Mouse (Mus musculus): Measurements from ENCODE around the gene Ganab.

DNA sequence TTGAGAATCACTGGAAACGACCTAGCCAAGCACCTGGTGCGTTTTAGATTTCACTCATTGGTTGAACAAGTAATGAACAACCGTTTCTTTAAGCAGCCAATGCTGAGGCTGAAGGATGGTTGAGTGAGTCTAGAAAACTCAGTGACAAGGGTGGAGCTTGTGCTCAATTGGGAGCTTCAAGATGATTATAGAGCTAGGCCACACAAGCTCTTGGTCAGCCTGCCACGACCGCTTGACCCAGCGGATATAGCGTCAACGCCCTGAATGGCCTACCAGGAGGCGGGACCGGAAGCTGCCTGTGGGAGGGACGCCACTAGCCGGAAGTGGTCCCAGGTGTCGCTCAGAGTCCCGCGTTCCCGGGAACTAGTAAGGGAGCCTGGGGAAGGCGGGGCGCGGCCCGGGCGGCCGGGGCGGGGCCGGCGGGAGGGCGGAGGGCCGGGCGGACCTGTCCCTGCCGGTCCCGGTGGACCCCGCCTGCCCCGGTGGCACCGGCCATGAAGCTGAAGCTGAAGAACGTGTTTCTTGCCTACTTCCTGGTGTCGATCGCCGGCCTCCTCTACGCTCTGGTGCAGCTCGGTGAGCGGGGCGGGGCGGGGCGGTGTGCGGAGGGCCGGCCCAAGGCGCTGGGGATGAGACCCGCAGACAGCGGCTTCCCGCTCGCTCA, 22.3 kb downstream of the Ganab start, which contains the start of gene B3gat3:
- TF ChIP-seq CTCF (IDR thresholded peaks at IDR 0.05; ENCODE audit: control insufficient read depth, insufficient read depth, insufficient read length) = no peak
- peak; percentile 65 for TF ChIP-seq MAX (IDR thresholded peaks at IDR 0.05)
- TF ChIP-seq MYOD1 (IDR thresholded peaks at IDR 0.05; ENCODE audit: control insufficient read depth, insufficient read length, low read depth) = no peak
